Mouse (Mus musculus) monocyte, adult 2 months (primary cell): ENCODE measurements around the gene Tcf20.
"Not testable (repeated sequence)": the region's sequence is repeated elsewhere in the genome, so short reads cannot be mapped to it uniquely, and the experiment has no call there.

ENCODE experiments used
- DNase-seq, 2 experiments: peaks; one replicate each; pipeline ENCODE4 v3.0.0; 2022; ENCODE audit warnings: low spot score in 2 of 2, low read depth in 1 of 2

The Tcf20 gene

DNA sequence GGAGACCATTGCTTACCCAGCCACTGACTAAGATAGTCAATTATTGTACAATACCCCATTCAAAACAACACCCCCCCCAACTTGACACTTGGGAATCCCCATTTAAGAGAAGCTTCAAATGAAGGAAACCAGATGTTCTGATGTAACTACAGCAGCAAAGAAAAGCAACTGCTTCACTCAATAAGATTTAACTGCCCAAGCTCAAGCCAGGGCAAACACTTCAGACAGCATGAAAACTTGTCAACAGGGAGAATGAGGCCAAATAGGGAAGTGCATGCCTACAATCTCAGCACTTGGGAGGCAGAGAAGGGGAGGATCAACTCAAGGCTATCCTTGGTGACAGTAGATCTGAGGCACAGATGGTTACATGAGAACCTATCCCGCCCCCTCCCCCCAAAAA, 166.0 kb downstream of the Tcf20 start:
- DNase-seq = no peak

DNA sequence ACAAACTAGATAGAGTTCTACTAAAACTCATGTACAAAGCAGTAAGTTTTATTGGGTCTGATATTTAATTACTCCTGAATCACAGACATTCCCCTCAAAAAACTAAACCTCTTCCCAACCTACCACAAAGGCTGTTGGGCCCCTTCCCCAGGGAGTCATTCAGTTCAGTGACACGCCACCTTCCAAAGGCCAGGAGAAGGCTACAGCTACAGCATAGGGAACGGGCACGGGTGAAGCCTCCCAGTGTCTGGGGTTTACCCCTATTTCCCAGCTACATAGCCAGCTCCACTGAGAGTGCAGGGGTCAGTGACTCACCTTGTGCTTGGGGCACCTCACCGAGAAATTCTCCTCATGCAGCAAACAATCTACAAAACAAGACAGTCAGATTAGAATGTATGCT, 172.4 kb downstream of the Tcf20 start:
- no peak for DNase-seq

DNA sequence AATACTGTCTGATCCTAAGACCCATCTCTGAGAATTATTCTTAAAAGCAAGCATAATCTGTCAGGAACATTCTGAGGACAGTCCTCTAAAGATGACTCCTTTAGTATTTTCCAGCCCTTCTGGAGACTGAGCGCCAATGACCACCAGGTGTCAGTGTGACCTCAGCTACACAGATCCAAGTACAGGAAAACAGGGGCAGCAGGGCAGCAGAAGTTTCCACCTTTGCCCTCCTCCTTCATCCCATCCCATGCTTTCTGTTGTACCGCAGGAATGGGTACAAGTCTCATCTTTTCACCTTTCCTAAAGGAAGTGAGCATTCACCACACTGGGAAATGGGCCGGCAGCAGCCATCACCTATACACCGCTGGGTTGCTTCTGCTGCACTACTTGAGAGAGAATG, 172.9 kb downstream of the Tcf20 start:
- DNase-seq = no peak

DNA sequence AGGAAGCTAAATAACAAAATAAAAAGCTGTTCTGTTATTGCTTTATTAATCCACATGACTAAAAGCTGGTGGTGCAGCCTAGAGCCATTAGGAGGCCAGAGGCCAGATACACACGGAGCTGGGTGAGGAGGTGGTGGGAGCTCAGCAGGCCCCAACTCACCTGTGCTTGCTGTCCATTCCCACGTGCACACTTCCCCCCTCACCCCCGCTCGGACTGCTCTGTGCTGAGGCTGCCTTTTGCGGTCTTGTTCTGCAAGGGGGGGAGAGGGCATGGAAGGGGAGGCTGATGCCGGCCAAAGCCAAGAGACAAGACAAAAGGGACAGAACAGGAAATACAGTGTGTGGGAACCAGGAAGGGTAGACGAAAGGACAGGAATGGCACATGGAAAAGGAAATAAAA, 173.4 kb downstream of the Tcf20 start:
- no peak for DNase-seq

DNA sequence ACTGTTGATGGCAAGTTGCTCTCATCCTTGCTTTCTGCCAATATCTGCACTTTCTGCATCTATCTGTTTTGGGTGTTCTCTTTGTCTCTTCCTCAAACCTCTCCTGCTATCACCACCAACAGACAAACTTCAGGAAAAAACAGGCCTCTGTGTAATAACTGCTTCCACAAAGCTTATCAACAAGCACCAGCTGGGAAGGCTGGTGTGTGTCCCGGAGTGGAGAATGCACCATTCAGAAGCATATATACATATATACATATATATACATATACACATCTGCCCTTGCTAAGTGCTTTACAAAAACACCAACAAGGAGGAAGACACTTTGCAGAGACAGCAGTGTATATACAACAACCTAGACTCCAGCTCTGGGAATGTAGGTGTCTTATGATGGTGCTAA, 177.1 kb downstream of the Tcf20 start:
- no peak for DNase-seq

DNA sequence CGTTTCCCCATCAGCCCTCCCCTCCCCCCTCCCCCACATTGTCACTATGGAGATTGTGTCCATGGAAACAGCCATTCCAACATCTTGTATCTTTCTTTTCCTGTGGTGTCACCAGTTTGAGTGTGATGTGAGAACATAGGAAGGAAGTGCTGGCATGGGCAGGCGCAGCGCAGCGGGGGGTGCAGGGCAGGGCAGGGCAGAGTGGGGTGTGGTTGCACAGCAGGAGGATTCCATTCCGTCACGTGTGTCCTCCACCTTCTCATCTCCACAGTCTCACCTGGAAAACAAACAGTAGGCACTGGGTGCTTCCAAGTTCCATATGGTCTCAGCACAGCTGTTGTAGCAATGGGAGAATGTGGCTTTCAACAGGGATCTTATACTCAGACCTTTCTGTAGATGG, 178.2 kb downstream of the Tcf20 start:
- no peak for DNase-seq

DNA sequence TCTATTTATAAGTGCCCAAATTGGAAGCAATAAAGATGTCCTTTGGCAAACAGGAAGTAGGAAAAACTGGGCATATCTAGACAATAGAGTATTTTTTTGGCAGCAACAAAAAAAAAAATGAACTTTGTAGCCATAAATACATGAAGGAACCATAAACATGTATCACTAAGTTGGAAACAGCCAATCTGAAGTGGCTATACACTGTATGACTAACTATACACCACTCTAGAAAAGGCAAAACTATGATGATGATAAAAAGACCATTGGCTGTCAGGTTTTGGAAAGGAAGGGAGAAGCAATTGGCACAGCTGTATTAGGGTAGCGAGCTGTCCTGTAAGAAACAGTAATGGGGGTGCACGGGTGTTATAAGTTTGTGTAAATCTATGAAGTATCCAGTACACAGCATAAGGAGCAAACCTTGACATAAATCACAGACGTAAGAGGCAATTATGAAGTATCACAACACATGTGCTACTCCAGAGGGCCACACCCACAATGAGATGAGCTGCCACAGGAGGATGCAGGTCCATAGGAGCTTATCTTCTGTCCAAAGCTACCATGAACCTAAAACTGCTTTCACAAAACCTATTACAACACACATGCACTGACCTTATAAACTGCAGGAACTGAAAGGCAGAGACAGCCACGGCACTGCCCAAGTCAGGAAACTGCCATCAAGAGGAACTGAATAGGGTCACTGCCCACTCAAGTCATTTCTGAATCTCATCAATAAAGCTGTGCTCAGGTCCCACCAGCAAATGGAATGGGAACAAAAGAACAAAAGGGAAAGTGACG, 180.5 kb downstream of the Tcf20 start:
- no peak for DNase-seq

DNA sequence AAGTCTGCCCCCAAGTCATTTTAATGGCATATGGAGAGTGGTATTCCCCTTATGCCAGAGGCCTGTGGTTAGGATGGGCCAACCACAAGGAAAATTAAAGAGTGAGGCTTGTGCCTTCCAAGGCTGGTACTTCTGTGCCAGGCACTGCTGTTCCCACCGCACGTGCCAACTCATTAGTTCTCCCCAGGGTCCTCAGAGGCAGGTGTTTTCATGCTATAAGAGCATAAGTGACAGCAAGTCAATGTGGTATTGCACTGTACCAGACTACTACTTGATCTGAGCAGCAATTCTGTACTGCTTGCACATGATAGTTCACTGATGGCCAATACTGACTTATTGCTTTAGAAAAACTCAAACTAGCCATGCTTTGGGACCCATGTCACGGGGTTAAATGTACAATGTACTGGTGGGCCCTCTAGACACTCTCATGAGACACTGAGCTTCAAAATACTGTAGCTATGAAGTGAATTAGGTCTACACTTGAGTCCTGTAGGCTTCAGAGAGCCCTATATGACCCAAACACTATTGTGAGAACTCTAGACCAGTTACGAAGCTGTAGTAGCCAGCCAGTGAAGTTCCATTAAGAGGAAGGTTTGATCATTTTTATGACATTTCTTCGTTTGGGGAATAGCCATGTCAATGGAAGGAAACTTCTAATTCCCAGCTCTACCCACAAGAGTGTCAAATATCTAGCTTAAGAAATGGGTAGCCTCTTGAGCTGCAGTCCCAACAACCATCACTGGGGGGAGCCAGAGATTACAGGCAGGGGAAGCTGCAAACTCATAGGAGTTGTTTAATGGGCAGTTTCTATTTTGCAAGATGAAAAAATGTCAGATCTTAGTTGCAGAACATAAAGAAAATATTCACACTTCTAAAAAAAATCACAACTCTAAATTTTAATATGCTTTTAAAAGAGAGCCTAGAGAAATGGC, 182.7 kb downstream of the Tcf20 start:
- DNase-seq = peak; percentile 21 to 66

DNA sequence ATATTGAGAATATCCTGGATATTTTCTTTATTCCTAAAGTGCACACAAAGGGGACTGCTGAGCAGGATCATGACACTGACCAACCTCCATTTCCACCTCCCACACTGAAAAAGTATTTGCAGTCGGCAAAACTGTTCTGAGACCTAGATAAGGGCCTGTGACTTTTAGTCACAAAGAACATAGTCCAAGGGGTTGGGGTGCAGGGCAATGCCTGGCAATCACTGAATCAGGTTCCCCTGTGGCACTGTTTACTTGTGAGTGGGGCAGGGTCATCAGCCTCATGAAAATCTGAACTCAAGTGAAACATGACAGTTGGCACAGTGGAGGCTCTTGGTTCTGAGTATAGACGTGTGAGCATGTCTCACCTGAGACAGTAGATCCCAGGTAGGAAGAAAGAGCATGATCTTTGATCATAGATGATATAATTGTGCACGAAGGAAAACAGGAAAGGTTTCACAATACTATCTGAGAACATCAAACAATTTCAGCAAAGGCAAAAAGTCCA, 191.7 kb downstream of the Tcf20 start:
- no peak for DNase-seq

DNA sequence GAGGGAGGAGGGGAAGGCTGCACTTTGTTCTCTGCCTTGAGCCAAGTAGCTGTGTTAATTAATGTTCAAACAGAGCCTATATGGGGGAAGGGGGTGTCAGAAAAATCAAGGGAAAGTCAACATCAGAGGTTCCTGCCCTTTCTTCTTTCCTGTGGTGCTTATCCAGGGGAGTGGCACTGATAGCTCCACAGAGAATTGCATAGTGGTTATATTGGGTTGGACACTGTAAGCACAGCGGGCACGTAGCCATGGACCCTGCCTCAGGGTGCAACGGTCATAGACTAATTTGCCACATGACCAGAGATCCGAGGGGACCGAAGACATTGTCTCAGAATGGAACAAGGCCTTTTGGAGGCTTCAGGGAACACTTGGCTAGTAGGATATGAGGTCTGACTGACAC, 193.4 kb downstream of the Tcf20 start, which contains the start of gene Cyp2d26:
TSS of gene Cyp2d26 (minus strand) at position 18 of the 400 bp plus-strand sequence.
- DNase-seq = no peak

DNA sequence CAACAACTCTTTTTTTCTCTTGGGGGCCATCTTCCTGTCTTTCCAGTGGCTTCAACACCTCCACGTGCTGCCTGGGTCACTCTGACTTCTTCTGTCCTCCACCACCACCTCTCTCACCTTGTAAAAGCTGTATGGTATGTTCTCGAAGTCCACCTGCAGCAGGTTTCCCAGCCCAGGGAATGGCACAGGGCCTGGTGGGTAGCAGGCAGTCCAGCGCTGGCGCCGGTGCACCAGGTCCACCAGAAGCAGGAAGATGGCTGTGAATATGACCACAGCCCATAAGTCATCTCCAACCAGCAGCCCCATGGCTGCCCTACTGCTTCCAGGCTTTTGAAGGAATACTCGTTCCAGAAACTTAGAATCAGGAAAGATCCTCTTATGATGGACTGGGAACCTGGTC, 193.8 kb downstream of the Tcf20 start:
- DNase-seq = no peak

DNA sequence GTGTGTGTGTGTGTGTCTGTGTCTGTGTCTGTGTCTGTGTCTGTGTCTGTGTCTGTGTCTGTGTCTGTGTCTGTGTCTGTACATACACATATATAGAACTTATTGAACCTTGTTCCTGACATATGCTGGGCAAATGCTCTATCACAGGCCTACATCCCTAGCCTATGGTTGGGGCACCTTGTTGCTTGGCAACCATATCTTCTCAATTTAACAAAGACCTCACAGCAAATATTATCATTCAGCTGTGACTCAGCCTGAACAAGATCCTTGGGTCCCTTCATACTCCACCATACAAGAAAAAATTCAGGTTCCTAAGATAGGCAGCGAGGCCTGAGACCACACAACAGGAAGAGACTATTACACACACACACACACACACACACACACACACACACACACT, 194.2 kb downstream of the Tcf20 start:
- no peak for DNase-seq

DNA sequence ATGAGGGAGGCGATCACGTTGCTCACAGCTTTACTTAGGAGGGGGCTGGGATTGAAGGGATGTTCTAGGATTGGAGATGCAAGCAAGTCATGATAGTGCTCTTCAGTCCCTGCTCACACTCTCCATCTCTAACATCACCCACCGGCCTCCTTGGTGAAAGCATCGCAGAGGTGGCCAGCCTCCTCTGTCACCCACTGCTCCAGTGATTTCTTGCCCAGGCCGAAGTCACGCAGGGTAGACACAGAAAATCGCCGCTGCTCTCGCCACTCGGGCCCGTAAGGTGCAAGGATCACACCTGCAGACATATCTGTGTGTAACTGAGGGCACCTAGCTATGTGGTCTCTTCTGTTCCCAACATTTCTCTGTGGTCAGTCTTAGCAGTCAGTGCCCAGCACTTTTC, 195.1 kb downstream of the Tcf20 start:
- DNase-seq = no peak

DNA sequence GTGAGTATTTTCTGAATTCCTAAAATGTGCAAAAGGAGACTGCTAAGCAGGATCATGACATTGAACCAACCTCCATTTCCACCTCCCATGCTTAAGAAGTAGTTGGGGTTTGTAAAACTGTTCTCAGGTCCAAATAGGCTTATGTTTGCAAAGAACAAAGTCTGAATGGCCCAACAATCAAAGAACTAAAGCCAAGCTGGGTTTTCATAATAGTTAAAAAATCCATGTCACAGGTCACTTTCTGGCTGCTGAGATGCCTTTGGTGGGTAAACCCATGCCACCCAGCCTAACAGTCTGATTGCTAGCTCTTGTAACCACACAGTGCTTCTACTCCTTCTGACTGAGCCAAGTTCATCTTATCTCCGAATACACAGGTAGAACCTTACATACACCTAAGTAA, 203.1 kb downstream of the Tcf20 start:
- DNase-seq = no peak

DNA sequence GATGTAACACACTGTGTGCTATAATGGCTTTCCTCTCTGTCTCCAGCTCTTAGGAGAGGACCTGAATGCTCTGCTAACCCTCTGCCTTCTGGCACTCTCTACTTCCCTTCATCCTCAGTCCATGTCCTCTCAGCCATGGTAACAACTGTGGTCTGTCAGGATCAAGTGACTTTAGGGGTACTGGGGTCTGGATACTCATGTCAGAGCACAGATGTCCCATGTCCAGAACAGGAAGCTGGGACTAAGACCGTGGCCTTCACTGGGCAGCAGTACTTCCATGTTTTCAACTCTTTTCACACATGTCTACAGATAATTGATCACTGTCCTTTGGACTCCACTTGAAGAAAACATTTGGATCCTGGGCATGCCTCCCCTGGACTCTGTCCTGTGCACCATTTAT, 203.9 kb downstream of the Tcf20 start:
- no peak for DNase-seq

DNA sequence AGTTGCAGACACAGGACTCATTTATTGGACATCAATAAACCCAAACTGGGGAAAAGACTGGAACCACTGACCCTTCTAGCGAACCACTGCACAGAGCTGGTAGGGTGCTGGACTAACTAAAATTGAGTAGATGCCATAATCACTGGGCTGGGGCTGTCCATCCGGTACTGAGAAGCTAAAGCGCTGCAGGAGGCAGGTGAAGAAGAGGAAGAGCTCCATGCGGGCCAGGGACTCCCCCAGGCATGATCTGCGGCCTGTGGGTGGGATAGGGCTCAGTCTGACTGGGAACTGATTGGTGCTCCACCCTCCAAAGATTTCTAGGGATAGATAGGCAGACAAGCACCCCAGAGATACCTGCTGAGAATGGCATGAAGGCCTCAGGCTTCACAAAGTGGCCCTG, 209.8 kb downstream of the Tcf20 start:
- not testable (repeated sequence) for DNase-seq

DNA sequence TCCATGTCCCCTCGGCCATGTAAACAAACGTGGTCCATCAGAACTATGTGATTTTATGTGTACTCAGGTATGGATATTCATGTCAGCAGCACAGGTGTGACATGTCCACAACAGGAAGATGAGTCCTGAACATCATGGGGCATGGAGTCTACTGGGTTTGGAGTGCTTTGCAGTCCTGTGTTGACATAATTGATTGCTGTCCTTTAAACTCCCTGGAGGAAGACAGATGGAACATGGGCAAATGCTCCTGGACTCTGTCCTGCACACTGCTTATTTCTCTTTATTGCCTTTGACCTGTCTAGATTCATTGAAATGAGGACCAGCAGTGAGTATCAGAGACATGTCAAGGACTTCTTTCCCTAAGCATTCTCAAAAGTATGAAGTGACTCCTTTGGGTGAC, 221.7 kb downstream of the Tcf20 start:
- no peak for DNase-seq

DNA sequence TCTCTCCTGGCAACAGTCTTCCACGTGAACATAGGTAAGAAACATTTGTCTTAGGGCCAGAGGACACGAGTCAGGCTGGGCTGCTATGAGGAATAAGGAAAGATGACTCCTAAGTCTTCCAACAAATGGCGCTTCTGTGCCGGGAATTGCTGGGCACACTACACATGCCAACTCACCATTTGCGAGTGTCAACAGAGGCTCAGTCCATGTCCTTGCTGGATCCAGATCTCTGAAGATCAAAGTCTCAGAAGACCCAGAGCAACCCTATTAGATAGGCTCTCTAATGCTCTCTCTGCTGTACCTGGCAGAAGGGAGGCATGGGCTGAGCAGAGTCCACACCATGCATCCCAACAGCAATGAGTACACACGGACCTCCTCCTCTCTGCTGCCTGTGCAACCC, 222.8 kb downstream of the Tcf20 start:
- no peak for DNase-seq

DNA sequence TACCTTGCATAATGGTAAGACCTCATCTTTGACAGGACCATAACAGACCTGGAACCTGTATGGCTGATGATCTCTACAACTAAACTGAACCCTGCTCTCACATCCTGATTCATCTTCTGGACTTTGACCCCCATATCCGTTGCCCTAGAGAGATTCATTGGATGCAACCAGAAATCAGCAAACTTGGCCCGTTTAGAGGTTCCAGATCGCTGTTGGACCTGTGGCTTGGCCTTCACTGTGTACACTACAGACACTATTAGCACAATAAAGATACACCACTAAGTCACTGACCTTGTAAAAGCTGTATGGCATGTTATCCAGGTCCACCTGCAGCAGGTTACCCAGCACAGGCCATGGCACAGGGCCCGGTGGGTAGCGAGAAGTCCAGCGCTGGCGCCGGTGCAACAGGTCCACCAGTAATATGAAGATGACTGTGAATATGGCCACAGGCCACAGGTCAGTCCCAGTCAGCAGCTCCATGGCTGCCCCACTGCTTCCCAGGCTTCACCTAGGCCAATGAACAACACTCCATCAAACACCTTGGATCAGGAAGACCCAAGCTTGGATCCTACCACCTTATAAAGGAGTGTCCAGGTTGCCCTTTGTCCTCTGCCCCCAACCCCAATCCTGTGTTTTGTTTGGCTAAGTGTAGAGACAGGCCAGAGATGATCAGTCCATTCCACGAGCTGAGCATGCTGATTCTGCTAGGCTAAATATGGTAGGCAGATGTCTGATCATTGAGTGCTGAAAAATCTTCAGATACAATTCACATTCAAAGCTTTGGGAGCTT, 223.8 kb downstream of the Tcf20 start, which contains the start of gene Cyp2d40:
TSS of gene Cyp2d40 (minus strand) at position 553 of the 790 bp plus-strand sequence.
- DNase-seq = no peak
